Mouse (Mus musculus): Measurements from ENCODE around the gene Tuba8.

Gene Tuba8

GRCm38 (mm10) chr6:121210149-121210925 lies at the start of gene Tuba8:
Tuba8 (plus strand) TSS chr6:121210696.
- DNase-seq (ENCODE audit: low spot score), result no peak

- no peak for DNase-seq (ENCODE audit: low spot score)
Measured at GRCm38 (mm10) chr6:121162616-121163015, 47.9 kb upstream of the Tuba8 start.

GRCm38 (mm10) chr6:121166098-121166552 lies 44.4 kb upstream of the Tuba8 start:
- no peak for DNase-seq (ENCODE audit: low spot score)

- no peak for DNase-seq (ENCODE audit: low spot score)
Measured at GRCm38 (mm10) chr6:121167381-121167975, 43.0 kb upstream of the Tuba8 start.

- peak; percentile 63 for DNase-seq (ENCODE audit: low spot score)
Measured at GRCm38 (mm10) chr6:121171102-121171501, 39.4 kb upstream of the Tuba8 start.

DNA sequence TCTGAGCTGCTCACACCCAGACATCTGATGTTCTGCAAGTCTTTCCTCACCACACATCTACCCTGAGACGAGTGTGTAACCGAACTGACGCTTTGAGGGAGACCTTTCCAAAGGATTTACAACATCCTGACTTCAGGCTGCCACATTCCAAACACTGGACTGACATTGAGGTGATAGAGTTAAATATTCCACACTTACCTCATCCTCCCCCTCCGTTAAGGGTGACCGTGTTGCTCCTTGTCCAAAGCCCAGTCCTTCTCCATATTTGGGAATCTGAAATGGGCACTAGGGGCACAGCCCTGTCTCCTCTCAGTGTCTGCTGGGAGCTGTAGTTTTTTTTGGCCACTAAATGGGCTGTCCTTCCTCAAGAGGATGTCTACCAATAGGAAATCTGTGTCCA lies 37.0 kb upstream of the Tuba8 start:
- no peak for DNase-seq (ENCODE audit: low spot score)

GRCm38 (mm10) chr6:121174761-121175160 lies 35.7 kb upstream of the Tuba8 start:
- DNase-seq (ENCODE audit: low spot score), result no peak

- DNase-seq (ENCODE audit: low spot score), result no peak
Measured at GRCm38 (mm10) chr6:121176011-121176730, 34.3 kb upstream of the Tuba8 start.

DNA sequence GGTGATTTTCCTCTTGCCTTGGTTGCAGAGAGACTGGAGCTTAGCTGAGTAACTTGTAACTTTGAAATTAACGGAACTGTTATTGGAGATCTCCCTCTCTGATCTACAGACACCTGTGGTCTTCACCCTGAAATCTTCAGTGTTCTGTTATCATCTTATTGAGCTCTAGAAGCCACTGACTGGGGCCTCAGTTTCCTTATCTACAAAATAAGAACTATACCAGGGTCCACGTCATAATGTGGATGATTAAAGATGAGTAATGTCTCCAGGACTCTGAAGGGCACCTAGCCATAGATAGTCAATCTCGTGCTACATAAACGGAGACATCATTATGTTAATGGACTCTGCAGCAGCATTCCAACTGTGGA lies 33.8 kb upstream of the Tuba8 start:
- no peak for DNase-seq (ENCODE audit: low spot score)

DNA sequence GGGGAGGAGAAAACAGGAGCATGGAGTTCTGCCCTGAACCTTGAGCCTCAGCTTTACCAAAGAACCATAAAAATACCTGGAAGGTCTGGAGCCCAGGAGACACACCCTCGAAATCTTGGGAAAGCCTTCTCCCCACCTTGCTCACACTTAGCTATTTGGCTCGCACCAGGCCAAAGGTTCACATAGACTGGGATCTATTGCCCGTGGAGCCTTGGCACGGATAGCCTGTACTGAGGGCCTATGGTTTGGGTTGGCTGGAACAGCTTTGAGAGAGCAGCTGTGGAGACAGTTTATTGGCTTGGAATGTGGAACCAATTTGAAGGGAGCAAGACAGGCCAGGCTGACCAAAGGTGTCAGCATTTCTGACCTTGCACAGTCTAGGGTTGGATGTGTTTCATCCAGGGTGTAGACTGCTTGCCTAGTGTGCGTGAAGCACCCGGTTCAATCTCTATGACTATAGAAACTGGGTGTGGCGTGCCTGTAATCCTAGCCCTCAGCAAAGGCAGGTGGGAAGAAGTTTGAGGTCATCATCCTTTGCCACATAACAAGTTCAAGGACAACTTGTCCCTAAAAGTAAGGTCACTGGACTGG lies 33.3 kb upstream of the Tuba8 start:
- no peak for DNase-seq (ENCODE audit: low spot score)

DNA sequence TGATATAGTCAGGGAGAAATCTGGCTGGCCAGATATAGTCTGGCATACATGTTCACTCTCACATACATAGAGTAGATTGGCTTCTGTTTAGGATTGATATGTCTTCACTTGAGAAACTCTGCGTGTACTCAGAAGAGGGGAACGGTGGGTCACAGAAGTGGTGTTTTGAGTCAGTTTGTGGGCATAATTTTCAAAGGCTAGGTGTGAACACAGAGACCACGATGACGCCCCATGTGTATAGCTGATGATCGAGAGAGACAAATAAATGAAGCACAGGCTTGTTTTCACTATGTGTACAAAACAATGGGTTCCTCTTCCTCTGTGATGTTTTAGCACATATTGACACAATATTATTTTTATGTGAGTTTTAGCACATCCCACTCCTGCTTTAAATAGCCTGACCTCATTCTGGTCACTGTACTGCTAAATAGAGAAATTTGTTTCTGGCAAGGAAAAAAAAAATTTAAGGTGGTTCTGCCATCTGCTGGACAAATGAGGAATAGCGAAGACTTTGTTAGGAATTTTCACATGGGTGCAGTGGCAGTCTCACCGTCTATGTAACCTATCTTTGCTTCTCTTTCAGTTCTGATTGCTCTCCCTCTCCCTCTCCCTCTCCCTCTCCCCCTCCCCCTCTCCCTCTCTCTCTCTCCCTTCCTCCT lies 31.7 kb upstream of the Tuba8 start:
- no peak for DNase-seq (ENCODE audit: low spot score)

GRCm38 (mm10) chr6:121179846-121180245 lies 30.6 kb upstream of the Tuba8 start:
- no peak for DNase-seq (ENCODE audit: low spot score)

- peak; percentile 92 for DNase-seq (ENCODE audit: low spot score)
Measured at GRCm38 (mm10) chr6:121183414-121184173, 26.9 kb upstream of the Tuba8 start, which contains the start of gene Pex26. Pex26 (plus strand) TSS chr6:121183667.

DNA sequence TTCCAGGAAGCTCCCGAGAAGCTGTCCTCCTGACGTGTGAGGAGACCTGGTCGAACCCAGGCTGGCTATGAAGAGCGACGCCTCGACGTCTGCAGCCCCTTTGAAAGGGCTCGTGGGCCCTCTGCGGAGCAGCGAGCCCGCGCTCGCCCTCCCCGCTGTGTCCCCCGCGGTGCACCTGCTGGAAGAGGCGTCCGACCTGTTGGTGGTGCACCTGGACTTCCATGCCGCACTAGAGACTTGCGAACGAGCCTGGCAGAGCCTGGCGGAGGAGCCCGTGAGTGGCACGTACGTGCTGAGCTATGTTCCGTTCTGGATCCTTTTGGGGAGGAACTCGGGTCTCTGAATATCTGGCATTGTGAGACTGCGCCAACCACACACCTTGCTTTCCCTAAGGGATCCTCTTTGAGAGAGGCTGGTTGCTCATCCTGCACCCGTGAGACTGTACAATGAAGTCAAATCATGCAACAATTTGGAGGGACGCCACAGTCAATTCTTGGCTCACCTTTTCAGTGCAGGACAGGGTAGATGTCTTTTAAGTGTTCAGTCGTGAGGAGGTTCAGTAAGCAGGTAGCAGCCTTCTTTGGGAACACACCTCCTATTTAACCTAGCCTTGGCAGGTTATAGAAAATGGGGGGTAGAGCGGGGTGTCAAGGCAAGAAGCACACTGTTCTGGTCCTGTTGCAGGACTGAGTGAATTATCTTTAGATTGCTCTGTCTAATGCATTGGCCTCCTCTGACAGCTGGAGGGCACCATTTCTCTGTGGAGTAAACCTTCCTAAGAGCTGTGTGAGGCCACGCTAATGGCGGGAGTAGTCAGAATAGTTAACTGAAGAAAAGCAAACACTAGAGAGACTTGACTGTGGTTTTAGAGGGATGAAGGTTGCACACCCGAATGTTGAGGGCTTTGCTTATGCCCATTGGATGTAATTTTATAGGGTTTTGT lies 26.0 kb upstream of the Tuba8 start:
- DNase-seq (ENCODE audit: low spot score), result peak; percentile 46

- DNase-seq (ENCODE audit: low spot score), result no peak
Measured at GRCm38 (mm10) chr6:121185232-121185631, 25.3 kb upstream of the Tuba8 start.

DNA sequence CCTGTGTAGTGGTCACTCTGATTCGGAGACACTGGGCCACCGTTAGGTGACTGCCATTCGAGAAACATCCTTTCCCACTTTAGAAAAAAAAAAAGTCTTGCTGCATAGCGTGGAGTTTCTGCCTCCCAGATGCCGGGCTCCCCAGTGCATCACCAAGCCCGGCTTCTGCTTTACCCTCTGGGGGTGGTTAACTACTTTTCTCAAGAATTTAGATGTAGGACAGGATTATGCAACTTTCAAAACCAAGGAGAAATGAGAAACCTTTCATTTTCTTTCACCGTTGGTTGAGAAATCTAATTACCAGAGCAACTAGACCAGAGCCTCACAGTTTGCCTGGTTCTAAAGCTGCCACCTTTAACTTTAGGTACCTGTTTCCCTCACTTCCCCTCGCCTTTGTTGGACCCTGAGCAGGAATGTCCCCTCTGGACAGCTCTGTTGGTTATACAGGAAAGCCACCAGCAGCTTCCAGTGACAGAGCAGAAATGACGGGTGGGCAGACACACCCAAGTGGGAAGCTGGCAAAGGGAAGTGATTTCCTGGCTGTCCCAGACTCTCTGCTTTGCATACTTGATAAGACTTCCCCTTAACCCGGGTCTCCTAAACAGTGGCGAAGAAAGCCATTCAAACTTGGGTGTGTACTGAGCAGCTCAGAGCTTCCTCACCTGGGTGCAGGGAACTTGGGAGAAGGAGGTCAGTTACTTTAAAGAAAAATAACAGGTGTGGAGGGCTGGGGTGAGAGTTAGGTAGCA lies 19.1 kb upstream of the Tuba8 start:
- DNase-seq (ENCODE audit: low spot score), result no peak

DNA sequence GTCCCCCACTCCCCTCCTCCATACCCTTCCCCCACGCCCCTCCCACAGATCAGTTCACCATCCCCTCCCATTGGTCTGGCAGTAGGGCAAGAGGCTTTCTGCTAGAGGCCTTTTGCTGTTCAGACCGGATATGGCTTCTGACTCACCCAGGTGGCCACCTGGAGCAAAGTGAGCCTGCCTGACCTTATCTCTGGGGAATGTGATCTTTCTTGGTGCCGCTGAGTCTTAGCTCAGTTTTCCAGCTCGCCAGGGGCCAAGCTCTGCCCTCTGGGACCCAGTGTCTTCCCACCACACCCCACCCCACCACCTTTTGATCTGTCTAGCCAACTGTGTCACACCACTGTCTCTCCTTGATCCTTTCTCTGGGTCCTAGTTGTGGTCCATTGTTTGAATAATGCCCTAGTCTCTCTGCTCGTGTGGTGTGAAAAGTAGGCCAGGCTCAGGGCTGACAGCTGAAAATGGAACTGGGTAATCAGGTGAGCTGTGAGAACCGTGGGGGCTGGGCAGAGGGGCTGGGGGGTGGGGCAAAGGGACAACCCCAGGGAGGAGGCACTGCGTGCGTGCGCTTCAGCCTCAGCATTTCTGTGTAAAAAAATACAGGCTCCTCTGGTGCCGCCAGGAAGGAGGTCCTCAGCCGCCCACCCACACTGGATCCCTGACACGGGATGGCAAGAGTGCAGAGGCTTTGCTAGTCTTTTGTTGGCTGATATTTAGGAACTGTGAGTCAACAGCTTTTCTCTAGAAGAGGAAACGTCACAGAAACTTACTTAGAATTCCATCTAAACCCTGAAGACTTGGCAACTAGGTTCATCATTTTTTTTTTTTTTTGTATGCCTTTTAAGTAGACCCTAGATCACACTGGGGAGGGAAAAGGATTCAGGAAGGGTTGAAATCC lies 16.2 kb upstream of the Tuba8 start:
- DNase-seq (ENCODE audit: low spot score), result no peak
